Mouse (Mus musculus) neural tube, embryonic 12.5 days (tissue): ENCODE results near the gene Sin3b. TPM values are rescaled to one million over a fixed set of nuclear protein-coding genes. Genes with fewer than 3 reads are reported as not detected.

ENCODE experiments used
- ATAC-seq: fragments of 200-750 bp; cut with Nextera tagmentation; 2 replicates; pipeline ENCODE4 v1.8.0; 2017; ENCODE audit warnings: low read depth, mild to moderate bottlenecking, moderate TSS enrichment, moderate library complexity; ENCODE audit not compliant: low FRiP score
- H3K27ac ChIP-seq: fragments of 300-500 bp; sonication (generic); 2 replicates; pipeline ENCODE4 v1.5.1; 2016
- H3K27me3 ChIP-seq: fragments of 300-500 bp; sonication (generic); replicated peaks from 2 replicates; pipeline ENCODE4 v1.6.1; 2016; ENCODE audit warnings: mild to moderate bottlenecking
- H3K36me3 ChIP-seq: fragments of 300-500 bp; sonication (generic); 2 replicates; pipeline ENCODE4 v1.6.1; 2016; ENCODE audit warnings: mild to moderate bottlenecking
- H3K4me1 ChIP-seq: fragments of 300-500 bp; sonication (generic); 2 replicates; pipeline ENCODE4 v1.6.1; 2016
- H3K4me2 ChIP-seq: fragments of 300-500 bp; sonication (generic); replicated peaks from 2 replicates; pipeline ENCODE4 v1.6.1; 2016; ENCODE audit warnings: mild to moderate bottlenecking
- H3K4me3 ChIP-seq: fragments of 300-500 bp; sonication (generic); 2 replicates; pipeline ENCODE4 v1.5.1; 2016
- H3K9ac ChIP-seq: fragments of 300-500 bp; sonication (generic); 2 replicates; pipeline ENCODE4 v1.6.1; 2016; ENCODE audit warnings: mild to moderate bottlenecking
- H3K9me3 ChIP-seq: fragments of 300-500 bp; sonication (generic); 2 replicates; pipeline ENCODE4 v1.6.1; 2016; ENCODE audit warnings: mild to moderate bottlenecking
- WGBS: fragments of 180-500 bp; shearing (Covaris S2); methylation state at CpG from one replicate; pipeline ENCODE4 v1.1.7; 2016; 5-methylcytosine and 5-hydroxymethylcytosine counted together
- polyA plus RNA-seq: library from polyadenylated mRNA; unstranded; fragments of >200 nt; fragmentation: Nextera tagmentation; extraction: Ambion mirVana; gene quantifications from 2 replicates; pipeline ENCODE4 v1.2.1, GENCODE M21; 2016

Gene Sin3b
- polyA plus RNA-seq, 1 experiment from 2014 or later = 142 TPM

DNA sequence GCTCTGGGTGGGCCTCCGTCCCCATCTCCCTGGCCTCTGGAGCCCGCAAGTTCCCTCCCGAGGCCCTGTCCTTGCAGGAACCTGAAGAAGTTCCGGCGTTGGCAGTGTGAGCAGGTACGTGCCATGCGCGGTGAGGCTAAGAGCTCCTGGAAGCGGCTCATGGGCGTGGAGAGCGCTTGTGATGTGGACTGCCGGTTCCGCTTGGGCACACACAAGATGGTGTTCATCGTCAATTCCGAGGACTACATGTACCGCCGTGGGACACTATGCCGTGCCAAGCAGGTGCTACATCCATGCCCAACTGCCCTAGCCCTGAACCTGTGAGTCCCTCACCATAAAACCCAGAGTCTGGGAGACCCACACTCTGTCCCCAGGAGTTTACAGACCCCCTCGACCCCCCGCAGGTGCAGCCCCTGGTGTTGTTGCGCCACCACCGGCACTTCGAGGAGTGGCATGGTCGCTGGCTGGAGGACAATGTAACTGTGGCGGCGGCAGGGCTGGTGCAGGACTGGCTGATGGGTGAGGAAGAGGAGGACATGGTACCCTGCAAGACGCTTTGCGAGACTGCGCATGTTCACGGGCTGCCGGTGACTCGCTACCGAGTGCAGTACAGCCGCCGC, 33.8 kb downstream of the Sin3b start:
- H3K4me1 ChIP-seq = no peaks in the 10 kb centered on the region
- ATAC-seq = 0 out of 2 replicates have a peak, but pooled peaks have one; percentile 13
- no peak overlapping the region for H3K4me3 ChIP-seq
- H3K9me3 ChIP-seq = no peaks in the 10 kb centered on the region
- H3K36me3 ChIP-seq = peaks cover 67% of the 10 kb centered on the region
- H3K27ac ChIP-seq = no peak overlapping the region
- 97% methylated on average over 35 of the region's 35 CpGs for WGBS
- no peaks in the 10 kb centered on the region for H3K27me3 ChIP-seq
- no peak overlapping the region for H3K4me2 ChIP-seq
- no peak overlapping the region for H3K9ac ChIP-seq

DNA sequence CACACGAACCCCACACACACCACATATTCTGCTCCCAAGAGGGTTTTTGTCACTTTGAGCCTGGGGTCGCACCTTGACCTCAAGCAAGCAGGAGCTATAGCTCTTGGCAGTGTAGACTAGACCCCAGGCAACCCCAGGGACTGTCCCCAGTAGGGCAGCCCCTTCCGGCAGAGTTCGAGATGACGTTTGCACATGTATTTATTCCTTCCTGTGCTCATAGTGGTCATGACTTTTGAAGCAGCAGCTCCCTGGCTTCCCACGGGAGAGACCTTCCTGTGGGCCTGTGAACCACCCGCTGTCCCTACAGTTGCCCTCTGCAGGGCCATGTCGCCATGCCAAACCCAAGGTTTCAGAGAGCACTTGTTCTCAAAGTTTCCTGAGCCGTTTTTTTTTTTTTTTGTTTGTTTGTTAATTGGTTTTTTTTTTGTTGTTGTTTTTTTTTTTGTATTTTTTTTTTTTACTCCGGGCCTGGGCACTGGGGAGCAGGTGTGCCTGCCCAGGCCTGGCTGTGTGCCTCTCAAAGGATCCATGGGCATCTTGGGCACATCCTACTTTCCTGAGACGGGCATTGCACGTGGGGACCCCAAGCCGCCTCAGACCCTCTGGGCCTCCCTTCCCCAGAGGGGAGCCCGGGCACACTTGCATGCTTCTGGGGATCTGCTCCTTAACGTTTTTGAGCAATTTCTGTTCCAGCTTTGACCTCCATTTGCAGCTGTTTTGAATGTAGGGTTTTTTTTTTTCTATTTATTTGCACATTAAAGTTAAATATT, 34.5 kb downstream of the Sin3b start:
- H3K27ac ChIP-seq = no peak overlapping the region
- no peaks in the 10 kb centered on the region for H3K9me3 ChIP-seq
- H3K4me2 ChIP-seq = no peak overlapping the region
- H3K9ac ChIP-seq = no peak overlapping the region
- ATAC-seq = peak; percentile 34; the same call in 1 of the 2 replicates
- no peak overlapping the region for H3K4me3 ChIP-seq
- peaks cover 59% of the 10 kb centered on the region for H3K36me3 ChIP-seq
- WGBS = 92% methylated on average over 15 of the region's 15 CpGs
- no peaks in the 10 kb centered on the region for H3K4me1 ChIP-seq
- H3K27me3 ChIP-seq = no peaks in the 10 kb centered on the region

DNA sequence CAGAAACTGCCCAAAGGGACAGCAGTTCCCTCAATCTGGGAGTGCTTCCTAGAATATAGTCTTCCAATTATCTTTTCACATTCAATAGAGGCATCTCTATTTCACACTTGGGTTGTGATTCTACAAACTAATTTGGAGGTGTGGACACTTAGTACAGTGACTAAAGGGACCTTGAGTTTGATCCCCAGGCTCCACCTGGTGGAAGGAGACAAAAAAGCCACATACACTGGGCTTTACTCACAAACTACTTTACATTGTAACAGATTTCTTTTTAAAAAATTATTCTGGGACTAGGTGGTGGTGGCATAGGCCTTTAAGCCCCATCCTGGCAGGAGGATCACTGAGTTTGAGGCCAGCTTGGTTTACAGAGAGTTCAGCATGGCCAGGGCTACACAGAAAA, 35.2 kb downstream of the Sin3b start:
- ATAC-seq = no peak
- H3K27ac ChIP-seq = no peak overlapping the region
- no peak overlapping the region for H3K9ac ChIP-seq
- no peaks in the 10 kb centered on the region for H3K27me3 ChIP-seq
- H3K9me3 ChIP-seq = no peaks in the 10 kb centered on the region
- H3K4me1 ChIP-seq = no peaks in the 10 kb centered on the region
- peaks cover 52% of the 10 kb centered on the region for H3K36me3 ChIP-seq
- H3K4me2 ChIP-seq = no peak overlapping the region
- H3K4me3 ChIP-seq = no peak overlapping the region

DNA sequence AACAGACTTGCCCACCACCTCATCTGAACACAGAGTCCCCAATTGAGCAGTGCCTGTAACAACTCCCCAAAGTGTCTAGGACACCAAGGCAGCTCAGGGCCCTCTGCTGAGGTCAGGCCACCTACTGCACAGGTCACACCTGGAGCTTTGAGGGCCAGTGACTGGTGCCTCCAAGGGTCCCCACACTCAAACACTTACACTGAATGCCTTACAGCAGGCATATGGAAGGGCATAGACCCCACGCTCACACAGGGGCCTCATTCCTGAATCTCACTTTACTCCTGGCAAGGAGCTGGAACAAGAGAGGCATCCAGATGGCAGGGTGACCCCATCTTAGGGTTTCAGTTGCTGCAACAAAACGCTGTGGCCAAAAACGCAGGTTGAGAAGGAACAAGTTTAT, 37.1 kb downstream of the Sin3b start:
- ATAC-seq = no peak
- no peak overlapping the region for H3K9ac ChIP-seq
- H3K4me1 ChIP-seq = no peaks in the 10 kb centered on the region
- 88% methylated on average over 3 of the region's 3 CpGs for WGBS
- H3K9me3 ChIP-seq = no peaks in the 10 kb centered on the region
- no peaks in the 10 kb centered on the region for H3K27me3 ChIP-seq
- H3K27ac ChIP-seq = no peak overlapping the region
- no peak overlapping the region for H3K4me2 ChIP-seq
- no peak overlapping the region for H3K4me3 ChIP-seq
- H3K36me3 ChIP-seq = peaks cover 39% of the 10 kb centered on the region

DNA sequence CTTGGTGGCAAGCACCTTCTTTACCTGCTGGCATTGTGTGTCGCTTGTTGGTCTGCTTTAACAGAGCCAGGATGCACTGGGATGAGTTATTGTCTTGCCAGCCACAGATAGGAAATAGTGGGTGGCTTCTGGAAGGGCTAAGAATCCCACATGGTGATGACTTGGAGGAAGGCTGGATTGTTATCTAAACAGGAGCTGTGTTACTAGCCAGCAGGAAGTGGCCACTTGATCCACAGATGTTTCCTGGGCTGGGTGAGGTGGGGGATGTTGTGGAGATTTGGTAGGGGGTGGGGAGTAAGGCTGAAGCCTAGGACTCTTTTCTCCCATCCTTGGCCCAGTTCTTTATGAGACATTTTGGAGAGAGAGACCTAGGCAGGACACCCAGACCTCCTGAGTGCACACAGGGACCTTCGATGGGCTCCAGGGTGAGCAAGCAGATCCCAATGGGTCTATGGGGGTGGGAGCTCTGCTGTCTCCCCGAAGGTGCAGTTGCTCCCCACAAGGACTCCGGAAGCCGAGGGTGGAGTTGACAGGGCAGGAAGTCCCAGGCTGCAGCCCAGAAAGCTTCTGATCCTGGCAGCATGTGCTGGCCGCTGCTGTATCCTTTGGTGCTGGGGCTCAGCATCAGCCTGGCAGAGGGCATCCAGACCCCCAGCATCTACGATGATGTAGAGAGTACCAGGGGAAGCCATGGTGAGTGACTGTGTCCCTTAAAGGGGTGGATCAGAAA, 38.4 kb downstream of the Sin3b start, which contains the start of gene F2rl3:
F2rl3 (plus strand) TSS at position 559 of the 730 bp plus-strand sequence.
- no peaks in the 10 kb centered on the region for H3K4me1 ChIP-seq
- H3K27me3 ChIP-seq = no peaks in the 10 kb centered on the region
- no peak for ATAC-seq
- H3K4me3 ChIP-seq = no peak within 1 kb of the TSS
- 81% methylated on average over 7 of the region's 7 CpGs for WGBS
- peaks cover 26% of the 10 kb centered on the region for H3K36me3 ChIP-seq
- H3K4me2 ChIP-seq = no peak within 1 kb of the TSS
- no peak within 1 kb of the TSS for H3K9ac ChIP-seq
- no peaks in the 10 kb centered on the region for H3K9me3 ChIP-seq
- H3K27ac ChIP-seq = no peak within 1 kb of the TSS

DNA sequence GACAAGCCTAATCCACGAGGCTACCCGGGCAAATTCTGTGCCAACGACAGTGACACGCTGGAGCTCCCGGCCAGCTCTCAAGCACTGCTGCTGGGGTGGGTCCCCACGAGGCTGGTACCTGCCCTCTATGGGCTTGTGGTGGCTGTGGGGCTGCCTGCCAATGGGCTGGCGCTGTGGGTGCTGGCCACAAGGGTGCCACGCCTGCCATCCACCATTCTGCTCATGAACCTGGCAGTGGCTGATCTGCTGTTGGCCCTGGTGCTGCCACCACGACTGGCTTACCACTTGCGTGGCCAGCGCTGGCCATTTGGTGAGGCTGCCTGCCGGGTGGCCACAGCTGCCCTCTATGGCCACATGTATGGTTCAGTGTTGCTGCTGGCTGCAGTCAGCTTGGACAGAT, 39.2 kb downstream of the Sin3b start:
- 91% methylated on average over 12 of the region's 12 CpGs for WGBS
- peaks cover 18% of the 10 kb centered on the region for H3K36me3 ChIP-seq
- no peaks in the 10 kb centered on the region for H3K27me3 ChIP-seq
- no peak overlapping the region for H3K4me2 ChIP-seq
- H3K4me1 ChIP-seq = no peaks in the 10 kb centered on the region
- no peaks in the 10 kb centered on the region for H3K9me3 ChIP-seq
- no peak overlapping the region for H3K9ac ChIP-seq
- H3K4me3 ChIP-seq = no peak overlapping the region
- ATAC-seq = no peak
- H3K27ac ChIP-seq = no peak overlapping the region

DNA sequence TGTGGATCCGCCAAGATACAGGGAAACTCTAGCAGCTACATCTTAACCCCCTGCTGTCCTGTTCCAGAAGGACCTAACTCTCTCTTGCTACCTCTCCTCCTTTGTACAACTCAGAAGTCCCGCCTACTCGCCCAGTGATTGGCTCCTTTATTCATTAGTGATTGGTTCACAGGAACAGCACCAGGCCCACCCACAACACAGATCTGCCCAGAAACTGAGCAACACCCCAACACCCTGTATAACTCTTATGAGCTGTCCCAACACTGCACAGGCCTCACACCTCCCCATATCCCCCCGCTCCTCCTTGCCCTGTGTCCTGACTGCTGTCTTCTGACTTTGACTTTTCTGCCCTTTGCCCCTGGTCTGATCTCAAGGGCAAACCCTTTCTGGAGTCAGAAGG, 42.6 kb downstream of the Sin3b start:
- no peaks in the 10 kb centered on the region for H3K36me3 ChIP-seq
- H3K27me3 ChIP-seq = no peaks in the 10 kb centered on the region
- H3K4me3 ChIP-seq = no peak overlapping the region
- H3K4me2 ChIP-seq = no peak overlapping the region
- H3K27ac ChIP-seq = no peak overlapping the region
- no peak overlapping the region for H3K9ac ChIP-seq
- no peak for ATAC-seq
- H3K4me1 ChIP-seq = no peaks in the 10 kb centered on the region
- 67% methylated on average over 4 of the region's 4 CpGs for WGBS
- H3K9me3 ChIP-seq = no peaks in the 10 kb centered on the region

DNA sequence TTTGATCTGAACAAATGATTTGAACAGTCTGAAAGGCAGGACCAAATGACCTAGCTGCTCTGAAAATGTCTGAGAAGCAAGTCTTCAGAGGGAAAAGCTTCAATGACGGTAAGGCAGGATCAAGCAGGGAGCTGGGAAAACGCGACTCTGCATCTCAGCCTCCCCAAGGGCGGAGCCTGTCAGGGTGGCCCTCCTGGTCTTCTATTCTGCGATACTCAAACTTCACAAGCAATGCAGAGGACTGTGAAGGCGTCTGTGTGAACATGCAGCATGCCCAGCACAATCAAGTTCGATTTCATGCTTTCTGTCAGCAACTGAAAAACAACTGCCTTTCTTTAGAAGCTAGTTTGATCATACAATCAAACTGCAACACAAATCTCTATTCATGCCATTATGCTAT, 43.7 kb downstream of the Sin3b start:
- no peak overlapping the region for H3K4me2 ChIP-seq
- H3K9ac ChIP-seq = no peak overlapping the region
- WGBS = 26% methylated on average over 7 of the region's 7 CpGs
- H3K27ac ChIP-seq = no peak overlapping the region
- ATAC-seq = no peak; the same call in 1 of the 2 replicates
- no peaks in the 10 kb centered on the region for H3K4me1 ChIP-seq
- H3K36me3 ChIP-seq = no peaks in the 10 kb centered on the region
- no peaks in the 10 kb centered on the region for H3K27me3 ChIP-seq
- H3K9me3 ChIP-seq = no peaks in the 10 kb centered on the region
- H3K4me3 ChIP-seq = no peak overlapping the region

DNA sequence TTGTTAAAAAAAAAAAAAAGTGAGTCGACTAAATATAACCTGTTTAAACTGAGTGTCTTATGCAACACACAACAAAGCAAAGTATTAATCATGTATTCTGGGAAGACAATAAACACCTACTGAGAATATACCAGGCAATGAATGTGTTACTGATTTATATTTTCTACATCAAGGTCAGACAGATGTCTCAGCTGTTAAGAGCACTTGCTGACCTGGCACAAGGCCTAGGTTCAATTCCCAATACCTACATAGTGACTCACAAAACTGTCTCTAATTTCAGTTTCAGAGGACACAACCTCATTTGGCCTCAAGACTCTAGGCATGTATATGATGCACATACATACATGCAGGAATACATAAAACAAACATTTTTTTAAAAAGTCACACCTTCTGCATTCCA, 54.7 kb downstream of the Sin3b start:
- no peak overlapping the region for H3K4me2 ChIP-seq
- 91% methylated on average over 1 of the region's 1 CpGs for WGBS
- ATAC-seq = no peak

DNA sequence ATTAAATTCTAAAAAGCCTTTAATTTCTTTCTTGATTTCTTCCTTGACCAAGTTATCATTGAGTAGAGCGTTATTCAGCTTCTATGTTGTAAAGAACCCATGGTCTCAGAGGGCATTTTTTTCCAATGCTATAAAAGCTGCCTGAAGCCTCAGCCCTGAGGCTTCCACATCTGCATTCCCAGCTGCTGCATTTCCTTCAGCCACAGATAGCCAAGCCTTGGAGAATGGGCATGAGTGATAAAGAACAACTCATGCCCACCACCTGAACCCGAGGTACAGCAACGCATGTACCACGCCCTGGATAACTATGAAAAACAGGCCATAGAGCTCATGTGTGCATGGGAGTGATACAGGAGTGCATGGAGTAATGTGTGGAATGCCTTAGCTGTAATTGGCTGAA, 57.6 kb downstream of the Sin3b start:
- H3K27me3 ChIP-seq = no peaks in the 10 kb centered on the region
- H3K4me3 ChIP-seq = no peak overlapping the region
- no peaks in the 10 kb centered on the region for H3K4me1 ChIP-seq
- H3K4me2 ChIP-seq = no peak overlapping the region
- no peak overlapping the region for H3K27ac ChIP-seq
- no peaks in the 10 kb centered on the region for H3K9me3 ChIP-seq
- no peak for ATAC-seq
- no peak overlapping the region for H3K9ac ChIP-seq
- 94% methylated on average over 4 of the region's 4 CpGs for WGBS
- H3K36me3 ChIP-seq = no peaks in the 10 kb centered on the region

More for the DNA sequence above, 54.7 kb downstream of the Sin3b start:
- Histone ChIP-seq H3K36me3 (no peaks in the 10 kb centered on the region), H3K4me3 (no peak overlapping the region), H3K9ac (no peak overlapping the region), H3K27me3 (no peaks in the 10 kb centered on the region), H3K9me3 (no peaks in the 10 kb centered on the region), H3K27ac (no peak overlapping the region), H3K4me1 (no peaks in the 10 kb centered on the region)

DNA sequence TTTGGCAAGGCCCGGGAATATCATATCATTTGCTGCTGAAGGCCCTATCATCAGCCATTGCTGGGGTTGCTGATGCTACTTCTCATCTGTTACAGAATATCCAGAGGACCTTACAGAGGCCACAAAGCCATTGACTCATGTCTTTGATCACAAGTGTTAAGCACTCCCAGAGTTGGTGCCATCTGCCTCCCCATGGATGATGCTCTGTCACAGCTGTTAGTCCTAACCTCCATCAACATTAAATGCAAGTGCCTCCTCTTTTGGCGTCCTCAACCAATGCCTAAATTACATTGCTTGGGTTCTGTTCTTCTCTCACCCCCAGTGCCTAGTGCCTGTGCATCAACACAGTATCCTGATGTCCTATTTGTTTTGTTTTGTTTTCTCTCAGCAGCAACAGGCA, 78.5 kb downstream of the Sin3b start:
- H3K9ac ChIP-seq = no peak overlapping the region
- no peak overlapping the region for H3K4me2 ChIP-seq
- 82% methylated on average over 2 of the region's 2 CpGs for WGBS
- H3K4me1 ChIP-seq = no peaks in the 10 kb centered on the region
- no peak overlapping the region for H3K4me3 ChIP-seq
- ATAC-seq = no peak
- H3K9me3 ChIP-seq = no peaks in the 10 kb centered on the region
- H3K36me3 ChIP-seq = no peaks in the 10 kb centered on the region
- no peaks in the 10 kb centered on the region for H3K27me3 ChIP-seq
- no peak overlapping the region for H3K27ac ChIP-seq
